Mouse (Mus musculus): Measurements from ENCODE around the gene Brf1.

GRCm38 (mm10) chr12:113027495-113027894 lies 27.0 kb upstream of the Brf1 start:
- TF ChIP-seq POLR2A (IDR thresholded peaks at IDR 0.05; ENCODE audit: borderline replicate concordance, extremely low read depth, low read depth, low read length) (no peak), CTCF (IDR thresholded peaks at IDR 0.05; ENCODE audit: insufficient read depth, low read length) (no peak)
